Mouse (Mus musculus): ENCODE data around the gene Phldb1. TPM values are rescaled to one million over a fixed set of nuclear protein-coding genes. Genes with fewer than 3 reads are reported as not detected.

Phldb1 gene
- total and polyA plus RNA-seq, 3 experiments, result 13.8 to 23.0 TPM; not detected in 1

DNA sequence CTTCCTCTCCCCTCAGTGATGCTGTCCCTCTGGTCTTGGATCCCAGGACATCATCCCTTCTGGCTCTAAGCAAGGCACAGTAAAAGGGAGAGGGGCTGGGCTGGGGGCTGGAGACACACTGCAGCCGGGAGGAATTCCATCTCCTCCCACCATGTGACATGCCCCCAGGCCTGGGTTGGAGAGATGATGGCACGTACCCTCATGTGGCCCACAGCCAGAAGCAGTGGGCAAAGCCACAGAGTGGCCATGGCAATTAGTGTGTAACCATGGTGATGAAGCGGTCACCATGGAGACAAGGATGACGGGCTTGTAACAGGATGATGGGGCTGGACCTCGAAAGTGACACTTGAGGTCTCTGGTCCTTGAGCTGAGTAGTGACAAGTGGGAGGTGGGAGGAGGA, 48.4 kb downstream of the Phldb1 start:
- no peak for TF ChIP-seq CHD1 (IDR thresholded peaks at IDR 0.05; ENCODE audit: low read depth, low read length)
- no peak for TF ChIP-seq HCFC1 (IDR thresholded peaks at IDR 0.05; ENCODE audit: low read depth, low read length)
- TF ChIP-seq MAX (IDR thresholded peaks at IDR 0.05; ENCODE audit: low read length), result no peak
- TF ChIP-seq JUND (IDR thresholded peaks at IDR 0.05; ENCODE audit: low read depth, low read length), result no peak
- TF ChIP-seq USF1 (IDR thresholded peaks at IDR 0.05; ENCODE audit: low read depth, low read length), result no peak
- no peak for TF ChIP-seq MAFK (IDR thresholded peaks at IDR 0.05; ENCODE audit: borderline replicate concordance, low read depth, low read length)
- Histone ChIP-seq H3K4me3 (ENCODE audit: control insufficient read depth in 1 of 2, insufficient read depth in 1 of 2, low read depth in 2 of 2, low read length in 2 of 2) (no peak overlapping the region), H3K4me1 (ENCODE audit: control insufficient read depth in 1 of 2, insufficient read depth in 2 of 2, low read length in 2 of 2) (peaks cover 0 to 3% of the 10 kb centered on the region in 2 experiments; a peak in 1 of 4 replicates), H3K36me3 (ENCODE audit: control insufficient read depth in 1 of 2, insufficient read depth in 2 of 2, low read length in 2 of 2) (no peaks in the 10 kb centered on the region), H3K9ac (ENCODE audit: control insufficient read depth, low read depth, low read length, poor library complexity, severe bottlenecking) (no peak overlapping the region), H3K27me3 (ENCODE audit: control insufficient read depth in 1 of 2, insufficient read depth in 2 of 2, low read length in 2 of 2) (peaks cover 0 to under 1% of the 10 kb centered on the region in 2 experiments; a peak in 3 of 4 replicates), H3K9me3 (replicated peaks; ENCODE audit: insufficient read depth, low read length) (no peaks in the 10 kb centered on the region), H3K79me2 (ENCODE audit: control insufficient read depth, insufficient read depth, low read length, poor library complexity) (no peaks in the 10 kb centered on the region), H3K27ac (ENCODE audit: control insufficient read depth, low read depth, low read length) (no peak overlapping the region)
- no peak for DNase-seq (ENCODE audit: low read depth, low spot score)

DNA sequence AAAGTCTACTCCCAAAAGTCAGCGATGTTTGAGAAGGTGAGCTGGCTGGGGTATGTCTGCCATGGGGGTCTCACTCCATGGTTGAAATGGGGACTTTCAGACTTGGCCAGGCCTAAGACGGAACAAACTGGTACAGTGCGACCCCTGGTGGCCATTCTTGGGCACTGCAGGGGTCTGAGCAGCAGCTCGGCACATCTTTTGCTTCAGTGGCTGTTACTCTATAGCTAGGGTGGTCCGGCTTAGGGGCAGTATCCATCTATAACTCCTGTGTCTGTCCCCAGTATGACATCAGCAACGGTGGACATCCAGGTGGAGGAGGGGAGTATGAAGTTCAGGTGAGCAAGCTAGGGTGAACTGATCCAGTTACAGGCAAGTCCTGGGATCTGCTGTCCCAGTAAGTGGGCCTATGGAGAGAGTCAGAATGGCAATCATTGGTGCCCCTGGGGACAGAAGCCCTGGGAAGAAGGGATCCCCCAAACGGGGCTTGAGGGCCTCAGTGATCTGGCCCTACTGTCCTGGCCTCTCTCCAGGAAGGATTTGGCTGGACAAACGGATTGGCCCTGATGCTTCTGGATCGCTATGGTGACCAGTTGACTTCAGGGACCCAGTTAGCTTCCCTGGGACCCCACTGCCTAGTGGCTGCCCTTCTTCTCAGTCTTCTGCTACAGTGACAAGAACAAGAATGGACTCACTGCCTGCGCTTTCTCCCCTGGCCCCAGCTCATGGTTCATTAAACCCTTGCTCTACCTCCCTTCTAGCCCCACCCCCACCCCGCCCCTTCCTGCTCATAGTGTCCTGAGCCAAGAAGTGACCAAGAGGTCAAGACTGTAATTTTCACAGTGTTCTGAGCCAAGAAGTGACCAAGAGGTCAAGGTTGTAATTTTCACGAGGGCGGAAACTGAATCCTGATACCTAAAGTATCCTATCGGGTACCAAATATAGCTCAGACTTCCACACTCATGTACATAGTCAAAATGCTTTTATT, 49.4 kb downstream of the Phldb1 start:
- Histone ChIP-seq H3K4me1 (ENCODE audit: control insufficient read depth in 1 of 2, insufficient read depth in 2 of 2, low read length in 2 of 2) (peaks cover 0 to 3% of the 10 kb centered on the region in 2 experiments; a peak in 1 of 4 replicates), H3K27me3 (ENCODE audit: control insufficient read depth in 1 of 2, insufficient read depth in 2 of 2, low read length in 2 of 2) (peaks cover 0 to 2% of the 10 kb centered on the region in 2 experiments; a peak in 3 of 4 replicates), H3K79me2 (ENCODE audit: control insufficient read depth, insufficient read depth, low read length, poor library complexity) (no peaks in the 10 kb centered on the region), H3K36me3 (ENCODE audit: control insufficient read depth in 1 of 2, insufficient read depth in 2 of 2, low read length in 2 of 2) (no peaks in the 10 kb centered on the region), H3K9me3 (replicated peaks; ENCODE audit: insufficient read depth, low read length) (no peaks in the 10 kb centered on the region), H3K4me3 (ENCODE audit: control insufficient read depth in 1 of 2, insufficient read depth in 1 of 2, low read depth in 2 of 2, low read length in 2 of 2) (no peak overlapping the region), H3K9ac (ENCODE audit: control insufficient read depth, low read depth, low read length, poor library complexity, severe bottlenecking) (no peak overlapping the region), H3K27ac (ENCODE audit: control insufficient read depth, low read depth, low read length) (no peak overlapping the region)
- TF ChIP-seq KAT2A (conservative IDR thresholded peaks at IDR 0.05; ENCODE audit: low read depth, low read length) (no peak), BHLHE40 (IDR thresholded peaks at IDR 0.05; ENCODE audit: borderline replicate concordance, low read depth, low read length) (peak; percentile 19; the same call in 1 of the 2 replicates), MAZ (IDR thresholded peaks at IDR 0.05; ENCODE audit: low read depth, low read length) (no peak), ETS1 (IDR thresholded peaks at IDR 0.05; ENCODE audit: low read depth, low read length) (no peak), MAX (IDR thresholded peaks at IDR 0.05; ENCODE audit: low read length) (no peak), POLR2A (IDR thresholded peaks at IDR 0.05; ENCODE audit: control insufficient read depth in 1 of 2, insufficient read depth in 1 of 2, low read depth in 1 of 2, low read length in 2 of 2, poor library complexity in 1 of 2) (no peak), TBP (IDR thresholded peaks at IDR 0.05; ENCODE audit: low read depth, low read length) (no peak), POLR2AphosphoS5 (IDR thresholded peaks at IDR 0.05; ENCODE audit: borderline replicate concordance, low read depth, low read length) (no peak), NRF1 (IDR thresholded peaks at IDR 0.05; ENCODE audit: insufficient read depth, low read depth, low read length, poor library complexity, severe bottlenecking) (no peak), SIN3A (IDR thresholded peaks at IDR 0.05; ENCODE audit: low read length) (peak; percentile 34; the same call in 1 of the 2 replicates), USF1 (IDR thresholded peaks at IDR 0.05; ENCODE audit: low read depth, low read length) (no peak), ELF1 (IDR thresholded peaks at IDR 0.05; ENCODE audit: low read depth, low read length) (peak; percentile 35; the same call in 1 of the 2 replicates), POLR2AphosphoS2 (IDR thresholded peaks at IDR 0.05; ENCODE audit: low read length) (no peak), RAD21 (IDR thresholded peaks at IDR 0.05; ENCODE audit: low read depth, low read length) (peak; percentile 78), RCOR1 (IDR thresholded peaks at IDR 0.05; ENCODE audit: low read depth, low read length) (no peak), GABPA (IDR thresholded peaks at IDR 0.05; ENCODE audit: low read depth, low read length) (no peak), CTCF (IDR thresholded peaks at IDR 0.05 in 2 of 3, conservative IDR thresholded peaks at IDR 0.05 in 1 of 3; ENCODE audit: control insufficient read depth in 1 of 3, insufficient read depth in 1 of 3, low read depth in 2 of 3, low read length in 3 of 3, poor library complexity in 1 of 3, severe bottlenecking in 1 of 3) (peak; percentile 96 to 99 (median 99)), USF2 (IDR thresholded peaks at IDR 0.05; ENCODE audit: borderline replicate concordance in 1 of 2, insufficient read depth in 1 of 2, low read depth in 1 of 2, low read length in 2 of 2) (no peak), UBTF (IDR thresholded peaks at IDR 0.05; ENCODE audit: borderline replicate concordance, insufficient read depth, low read depth, low read length) (no peak), CHD1 (IDR thresholded peaks at IDR 0.05; ENCODE audit: low read depth, low read length) (no peak), E2F4 (IDR thresholded peaks at IDR 0.05; ENCODE audit: borderline replicate concordance, low read depth, low read length) (no peak), JUND (IDR thresholded peaks at IDR 0.05; ENCODE audit: low read depth, low read length) (no peak), MYB (IDR thresholded peaks at IDR 0.05; ENCODE audit: low read depth, low read length) (no peak), ZC3H11A (IDR thresholded peaks at IDR 0.05; ENCODE audit: low read depth, low read length) (peak; percentile 80), SMC3 (IDR thresholded peaks at IDR 0.05; ENCODE audit: low read depth, low read length) (peak; percentile 96)
- DNase-seq (ENCODE audit: low read depth, low spot score), result peak; percentile 71
